Mouse (Mus musculus) gastrocnemius, postnatal 36 days (tissue): ENCODE data around the gene Eid2b. TPM values are rescaled to one million over a fixed set of nuclear protein-coding genes. Genes with fewer than 3 reads are reported as not detected.
A peak's percentile ranks its signal among the peaks of the same experiment; 100 is the strongest.
"Not testable (repeated sequence)": the region's sequence is repeated elsewhere in the genome, so short reads cannot be mapped to it uniquely, and the experiment has no call there.

Source experiments
- DNase-seq, 2 experiments: peaks; one replicate each; pipeline ENCODE4 v3.0.0; 2022
- intact Hi-C: fragments of 180-260 bp; cut with DNase I; formaldehyde crosslinking; loops from one replicate; pipeline ENCODE4 v1.15.1; 2025
- long read RNA-seq, 2 experiments: library from polyadenylated mRNA; stranded (forward); transcript quantifications; one replicate each; pipeline ENCODE4 v2.0.0; 2021
- total RNA-seq, 2 experiments: library from RNA; stranded (reverse); gene quantifications; 2 replicates each; pipeline ENCODE4 v1.2.3; 2021

The Eid2b gene
- total RNA-seq, result 1 to 10 TPM; 5.2 to 5.9 TPM
- long read RNA-seq, experiment 1, partial matches to known transcripts, result 0 of 2 reads
- long read RNA-seq, experiment 1, other reads (novel, unspliced or antisense), result 0 of 2 reads
- long read RNA-seq, experiment 2, transcript Eid2b-201 (1 exons, 1,751 nt), result major isoform, 6 of 6 reads
- long read RNA-seq, experiment 2, partial matches to known transcripts, result 0 of 6 reads
- long read RNA-seq, experiment 2, other reads (novel, unspliced or antisense), result 0 of 6 reads

DNA sequence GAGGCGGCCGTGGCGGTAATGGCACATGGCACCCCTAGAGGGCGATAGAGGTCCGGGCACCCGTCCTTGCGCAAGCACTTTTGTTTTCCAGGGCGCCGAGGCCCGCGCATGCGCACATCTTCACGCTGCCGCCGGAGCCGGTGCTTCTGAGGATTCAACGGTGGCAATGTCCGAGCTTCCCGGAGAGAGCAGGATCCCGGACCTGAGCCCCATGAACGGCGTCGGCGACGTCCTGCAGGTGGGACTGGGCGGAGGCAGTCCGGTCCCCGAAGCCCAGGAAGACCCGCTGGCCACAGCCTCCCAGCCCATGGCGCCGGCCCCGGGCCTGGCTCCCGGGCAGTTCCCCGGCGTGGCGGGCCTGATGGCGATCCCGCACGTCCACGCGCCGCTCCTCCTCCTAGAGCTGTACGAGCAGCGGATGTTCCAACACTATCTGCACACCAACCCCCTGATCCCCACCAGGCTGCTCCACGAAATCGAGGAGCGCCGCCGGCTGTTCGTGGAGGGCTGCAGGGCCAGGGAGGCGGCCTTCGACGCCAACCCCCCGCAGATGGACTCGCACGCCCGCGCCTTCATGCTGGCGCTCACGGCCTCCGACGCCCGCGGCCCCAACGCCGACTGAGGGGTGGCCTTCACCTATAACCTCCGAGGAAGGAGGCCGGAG lies at the start of gene Eid2b:
Gene Eid2b, plus strand, starts transcription at position 125 of the 664 bp plus-strand sequence.
- intact Hi-C loops, result loop anchor here (5.0 kb wide), 1 partner anchor 70 kb away; no protein-coding TSS in a partner anchor

DNA sequence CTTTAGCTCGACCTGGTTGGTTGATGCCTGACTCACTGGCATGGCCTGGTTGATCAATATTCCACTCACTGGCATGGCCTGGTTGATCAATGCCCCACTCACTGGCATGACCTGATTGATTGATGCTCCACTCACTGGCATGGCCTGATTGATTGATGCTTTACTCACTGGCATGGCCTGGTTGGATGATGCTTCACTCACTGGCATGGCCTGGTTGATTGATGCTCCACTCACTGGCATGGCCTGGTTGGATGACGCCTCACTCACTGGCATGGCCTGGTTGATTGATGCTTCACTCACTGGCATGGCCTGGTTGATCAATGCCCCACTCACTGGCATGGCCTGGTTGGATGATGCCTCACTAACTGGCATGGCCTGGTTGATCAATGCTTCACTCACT lies 33.6 kb upstream of the Eid2b start:
- DNase-seq, intact Hi-C loops: not testable (repeated sequence)

More for the DNA sequence above, at the start of gene Eid2b:
- DNase-seq, result peak; percentile 94 to 97

DNA sequence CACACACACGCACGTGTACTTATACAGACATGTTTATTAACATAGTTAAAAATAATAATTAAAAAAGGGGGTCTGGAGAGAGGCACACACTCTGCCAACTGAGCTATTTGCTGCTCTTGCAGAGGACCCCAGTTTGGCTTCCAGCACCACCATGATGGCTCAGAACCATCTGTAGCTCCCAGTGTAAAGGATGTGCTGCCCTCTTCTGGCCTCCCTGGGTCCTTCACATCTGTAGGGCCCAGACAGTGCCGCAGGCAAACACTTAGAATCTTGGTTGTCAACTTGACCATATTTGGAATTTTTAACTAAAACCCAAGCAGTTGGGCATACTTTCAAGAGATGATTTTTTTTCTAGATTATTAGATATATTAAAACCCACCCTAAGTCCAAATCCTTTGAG lies 28.6 kb upstream of the Eid2b start:
- DNase-seq, result no peak
- intact Hi-C loops, result no loop called here

DNA sequence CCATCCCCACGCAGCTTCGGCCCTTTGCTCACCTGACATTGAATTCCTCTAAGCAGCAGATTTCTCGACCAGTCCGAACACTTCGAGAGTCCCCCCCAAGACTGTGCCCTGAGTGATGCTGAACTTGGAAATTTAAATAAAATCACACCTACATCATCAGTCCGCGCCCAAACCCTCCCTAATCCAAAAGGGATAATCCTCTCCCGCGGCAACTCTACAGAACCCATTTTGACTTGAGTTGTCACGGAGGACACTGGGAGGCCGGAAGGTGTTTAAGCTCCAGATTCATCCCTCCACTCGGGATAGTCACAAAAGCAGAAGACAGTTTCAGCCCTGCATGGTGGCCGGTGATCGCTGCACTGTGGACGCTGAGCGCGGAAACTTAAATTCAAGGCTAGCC lies 25.6 kb upstream of the Eid2b start:
- DNase-seq, result no peak
- intact Hi-C loops, result no loop called here

DNA sequence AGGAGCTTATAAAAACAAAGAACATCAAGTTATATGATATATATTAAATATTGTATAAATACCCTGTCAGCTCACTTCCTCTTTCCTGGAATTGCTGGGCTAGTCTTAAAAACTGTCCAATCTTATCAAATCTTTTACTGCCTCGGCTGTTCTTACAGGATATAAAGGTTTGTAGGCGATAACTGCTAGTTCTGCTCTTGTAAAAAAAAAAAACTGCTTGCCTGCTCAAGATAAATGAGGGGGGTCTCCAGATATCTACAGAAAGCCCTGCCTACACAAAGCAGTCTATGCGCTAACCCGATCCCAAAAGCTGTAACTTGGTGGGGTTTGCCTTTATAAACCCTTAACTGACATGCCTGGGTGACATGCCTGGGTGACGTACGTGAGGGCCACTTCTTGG lies 22.9 kb upstream of the Eid2b start:
- no peak for DNase-seq
- intact Hi-C loops, result no loop called here

DNA sequence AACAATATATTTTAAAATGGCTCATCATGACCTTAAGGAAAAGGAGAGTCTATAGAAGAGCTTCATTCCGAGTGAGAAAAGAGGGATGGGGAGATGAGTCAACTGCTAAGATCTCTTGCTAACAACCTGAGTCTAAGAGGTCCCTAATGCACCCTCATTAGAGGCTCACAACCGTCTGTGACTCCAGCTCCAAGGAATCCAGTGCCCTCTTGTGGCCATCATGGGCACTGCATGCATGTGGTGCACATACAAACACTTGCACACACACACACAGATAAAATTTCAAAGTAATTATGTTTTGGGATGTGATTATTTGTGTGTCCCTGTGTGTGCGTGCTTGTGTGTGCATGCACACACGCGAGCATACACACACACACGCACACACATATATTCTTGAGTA lies 22.1 kb upstream of the Eid2b start:
- no peak for DNase-seq
- intact Hi-C loops, result no loop called here

DNA sequence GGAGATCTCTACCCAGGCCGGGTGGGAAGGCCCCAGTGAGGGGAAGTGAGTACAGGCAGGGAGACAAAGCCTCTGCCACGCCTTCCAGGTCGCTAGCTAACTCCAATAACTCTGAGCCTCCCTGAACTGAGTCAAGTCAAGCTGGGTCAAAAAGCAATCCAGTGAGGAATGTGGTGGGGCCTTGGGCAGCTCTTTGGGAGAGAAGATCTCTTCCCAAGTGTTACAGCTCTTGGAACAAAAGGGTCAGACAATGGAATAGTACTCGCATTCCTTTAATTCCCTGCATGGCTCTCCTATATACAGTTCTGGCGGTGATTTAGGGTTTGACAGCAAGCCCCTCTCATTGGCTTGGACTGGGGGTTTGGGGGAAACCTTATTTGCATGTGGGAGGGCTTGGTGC lies 14.7 kb upstream of the Eid2b start:
- DNase-seq, result no peak
- intact Hi-C loops, result no loop called here

DNA sequence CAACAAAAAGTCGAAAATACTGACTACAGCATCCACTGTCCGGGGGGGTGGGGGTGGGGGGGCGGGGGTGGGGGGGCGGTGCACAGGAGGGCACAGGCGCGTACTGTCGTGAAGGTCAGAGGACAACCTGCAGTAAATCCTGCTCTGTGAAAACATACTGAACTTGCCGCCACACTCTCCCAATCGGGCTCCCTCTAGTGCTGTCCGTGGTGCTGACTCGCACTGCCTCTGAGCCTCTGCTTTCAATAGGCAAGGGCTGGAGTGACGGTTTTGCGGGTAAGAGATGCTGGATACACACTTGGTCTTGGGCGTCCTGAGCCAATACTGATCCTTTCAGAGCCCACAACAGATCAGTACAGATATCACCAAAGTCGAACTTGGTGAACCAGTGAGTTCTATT lies 13.8 kb upstream of the Eid2b start:
- peak; percentile 20 to 33 for DNase-seq
- intact Hi-C loops, result no loop called here

DNA sequence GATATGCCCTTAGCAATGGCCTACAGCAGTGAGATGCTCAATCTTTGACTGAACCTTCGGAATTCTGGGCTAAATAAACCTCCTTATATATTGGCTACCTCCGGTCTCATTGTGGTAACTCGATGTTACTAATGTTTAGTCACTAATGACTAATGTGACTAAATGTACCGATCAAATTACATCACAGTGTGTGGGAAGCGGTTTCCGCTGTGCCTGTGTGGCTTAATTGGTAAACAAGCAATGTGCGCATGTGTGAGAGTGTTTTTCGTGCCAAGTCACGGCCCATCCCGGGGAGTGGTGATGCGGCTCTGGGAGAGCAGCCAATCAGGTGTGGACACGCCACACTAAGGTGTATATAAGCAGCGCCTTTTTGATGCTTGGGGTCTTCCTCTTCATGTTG lies 12.1 kb upstream of the Eid2b start:
- intact Hi-C loops, result no loop called here

DNA sequence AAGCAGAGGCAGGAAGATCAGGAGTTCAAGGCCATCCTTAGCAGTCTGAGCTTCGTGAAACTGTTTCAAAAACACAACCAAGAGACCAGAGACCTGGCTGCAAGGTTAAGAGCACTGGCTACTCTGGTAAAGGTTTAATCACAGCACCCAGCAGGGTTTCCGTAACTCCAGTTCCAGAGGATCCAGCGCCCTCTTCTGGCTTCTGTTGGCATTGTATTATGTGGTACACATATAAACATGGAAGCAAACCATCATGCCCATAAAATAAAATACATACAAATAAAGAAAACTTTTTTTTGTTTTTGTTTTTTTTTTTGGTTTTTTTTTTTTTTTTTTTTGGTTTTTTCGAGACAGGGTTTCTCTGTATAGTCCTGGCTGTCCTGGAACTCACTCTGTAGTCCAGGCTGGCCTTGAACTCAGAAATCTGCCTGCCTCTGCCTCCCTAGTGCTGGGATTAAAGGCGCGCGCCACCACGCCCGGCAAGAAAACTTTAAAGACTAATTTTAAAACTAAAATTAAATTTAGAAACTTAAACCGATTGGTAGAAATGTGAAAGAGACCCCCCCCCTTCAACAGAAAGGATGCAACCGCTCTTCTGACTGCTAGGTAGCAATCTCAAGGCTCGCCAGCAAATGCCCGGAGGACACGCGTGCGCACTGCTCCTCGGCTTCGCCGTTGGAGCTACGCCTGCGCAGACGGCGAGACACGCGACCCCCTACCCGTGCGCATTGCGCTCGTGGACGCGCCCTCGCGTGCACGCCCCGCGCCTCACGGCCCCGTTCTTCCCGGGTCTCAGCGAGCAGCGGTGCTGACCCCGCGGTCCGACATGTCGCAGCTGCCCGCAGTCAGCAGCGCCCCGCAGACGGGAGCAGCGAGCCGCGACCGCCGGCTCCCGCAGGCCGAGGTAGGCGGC lies 10.2 kb upstream of the Eid2b start, which contains the start of gene Eid2:
Gene Eid2, plus strand, starts transcription at position 753 of the 913 bp plus-strand sequence.
- intact Hi-C loops, result no loop called here
- peak; percentile 49 to 54 for DNase-seq

More for the DNA sequence above, 12.1 kb upstream of the Eid2b start:
- no peak for DNase-seq

DNA sequence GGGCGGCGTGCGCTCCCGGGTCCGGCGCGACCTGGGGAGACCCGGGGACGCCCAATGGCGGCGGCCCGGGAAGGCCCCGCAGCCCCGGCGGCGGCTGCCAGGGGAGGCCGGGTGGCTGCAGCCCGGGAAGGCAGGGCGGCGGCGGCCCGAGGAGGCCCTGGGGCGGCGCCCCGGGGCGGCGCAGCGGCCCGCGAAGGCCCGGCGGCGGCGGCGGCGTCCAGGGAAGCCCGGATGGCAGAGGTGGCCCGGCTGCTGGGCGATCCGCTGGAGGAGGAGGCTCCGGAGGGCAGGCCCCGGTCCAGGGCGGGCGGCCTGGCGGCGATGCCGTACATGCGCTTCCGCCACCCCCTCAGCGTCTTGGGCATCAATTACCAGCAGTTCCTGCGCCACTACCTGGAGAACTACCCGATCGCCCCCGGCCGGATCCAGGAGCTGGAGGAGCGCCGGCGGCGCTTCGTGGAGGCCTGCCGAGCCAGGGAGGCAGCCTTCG lies 9.5 kb upstream of the Eid2b start:
- DNase-seq, result peak; percentile 31 to 51
- intact Hi-C loops, result no loop called here

DNA sequence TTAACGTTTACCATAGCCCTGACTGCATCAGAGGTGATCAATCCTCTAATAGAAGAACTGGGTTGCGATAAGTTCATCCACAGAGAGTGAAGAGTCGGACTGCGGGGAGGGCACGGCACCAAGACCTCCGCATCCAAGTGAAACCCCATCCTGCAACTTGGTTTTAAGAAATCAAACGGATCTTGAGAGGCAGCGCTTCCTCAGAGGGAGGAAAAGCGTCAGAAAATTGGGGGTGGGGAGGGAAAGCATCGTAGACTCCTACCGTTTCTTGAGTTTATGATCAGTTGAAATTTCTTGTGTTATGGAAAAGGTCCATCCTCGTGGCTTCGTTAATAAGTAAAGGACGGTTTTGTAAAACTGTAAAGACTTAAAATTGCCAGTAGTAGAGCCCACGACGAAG lies 9.0 kb upstream of the Eid2b start:
- no peak for DNase-seq
- intact Hi-C loops, result no loop called here

DNA sequence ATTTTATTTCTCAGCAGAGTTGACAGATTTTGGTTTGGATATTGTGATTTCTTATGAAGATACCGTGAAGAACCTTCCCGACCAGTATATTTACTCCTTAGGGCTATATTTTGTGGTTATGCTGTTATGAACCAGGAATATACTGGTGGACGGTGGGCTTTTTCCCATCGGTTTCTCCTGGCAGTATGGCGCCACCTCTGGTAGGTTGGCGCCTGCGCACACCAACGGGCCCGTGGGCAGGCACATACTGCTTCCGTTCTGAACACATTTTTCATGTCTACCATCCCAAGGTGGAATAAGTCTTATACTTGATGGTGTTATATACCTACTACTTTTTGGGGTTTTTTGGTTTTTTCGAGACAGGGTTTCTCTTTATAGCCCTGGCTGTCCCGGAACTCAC lies 8.2 kb upstream of the Eid2b start:
- intact Hi-C loops, result no loop called here
- no peak for DNase-seq

DNA sequence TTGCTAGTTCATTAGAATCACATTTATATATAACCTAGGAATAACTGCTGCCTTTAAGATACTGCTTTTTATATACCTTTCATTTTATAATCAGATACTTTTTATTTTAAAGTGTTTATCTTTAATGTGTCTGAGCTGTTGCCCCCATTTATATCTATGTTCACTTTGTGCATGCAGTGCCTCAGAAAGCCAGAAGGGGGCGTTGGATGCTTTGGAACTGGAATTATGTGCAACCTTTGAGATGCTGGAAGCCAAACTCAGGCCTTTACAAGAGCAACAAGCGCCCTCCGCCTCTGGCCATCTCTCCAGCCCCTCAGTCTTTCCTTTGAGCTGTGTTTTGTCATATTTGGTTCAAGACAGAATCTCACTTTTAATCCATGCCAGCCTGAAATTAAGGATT lies 5.8 kb upstream of the Eid2b start:
- intact Hi-C loops, result no loop called here
- DNase-seq, result no peak

DNA sequence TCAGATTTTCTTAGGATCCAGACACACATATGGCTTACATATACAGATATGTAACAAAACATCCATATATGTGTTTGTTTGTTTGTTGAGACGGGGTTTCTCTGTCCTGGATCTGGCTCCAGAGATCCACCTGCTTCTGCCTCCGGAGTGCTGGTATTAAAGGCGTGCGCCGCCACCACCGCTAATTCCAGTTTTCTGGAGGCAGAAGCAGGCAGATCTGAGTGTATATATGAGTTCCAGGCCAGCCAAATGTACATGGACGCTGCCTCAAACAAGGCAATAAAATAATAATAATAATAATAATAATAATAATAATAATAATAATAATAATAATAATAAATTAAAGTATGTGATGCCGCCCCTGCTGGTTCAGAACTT lies 313 bp upstream of the Eid2b start:
- no peak for DNase-seq
- intact Hi-C loops, result loop anchor here (5.0 kb wide), 1 partner anchor 70 kb away; no protein-coding TSS in a partner anchor

DNA sequence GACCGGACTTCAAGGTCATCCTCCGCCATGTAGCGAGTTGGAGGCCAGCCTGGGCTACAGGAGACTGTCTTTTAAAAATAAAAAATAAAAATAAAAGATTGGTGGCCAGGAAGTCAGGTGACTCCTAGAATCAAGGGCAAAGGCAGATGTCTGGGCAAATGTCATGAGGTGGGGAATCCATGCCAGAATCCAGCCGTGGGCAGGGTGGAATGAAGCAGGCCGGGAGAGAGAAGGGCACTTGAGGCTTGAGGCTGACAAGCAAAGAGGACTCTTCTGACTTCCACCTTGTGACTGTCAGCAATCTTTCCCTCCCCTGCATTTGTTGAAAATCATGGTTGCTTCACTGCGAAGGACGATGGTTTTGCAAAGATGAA lies 727 bp downstream of the Eid2b start:
- intact Hi-C loops, result loop anchor here (5.0 kb wide), 1 partner anchor 69 kb away; no protein-coding TSS in a partner anchor
- DNase-seq, result no peak

DNA sequence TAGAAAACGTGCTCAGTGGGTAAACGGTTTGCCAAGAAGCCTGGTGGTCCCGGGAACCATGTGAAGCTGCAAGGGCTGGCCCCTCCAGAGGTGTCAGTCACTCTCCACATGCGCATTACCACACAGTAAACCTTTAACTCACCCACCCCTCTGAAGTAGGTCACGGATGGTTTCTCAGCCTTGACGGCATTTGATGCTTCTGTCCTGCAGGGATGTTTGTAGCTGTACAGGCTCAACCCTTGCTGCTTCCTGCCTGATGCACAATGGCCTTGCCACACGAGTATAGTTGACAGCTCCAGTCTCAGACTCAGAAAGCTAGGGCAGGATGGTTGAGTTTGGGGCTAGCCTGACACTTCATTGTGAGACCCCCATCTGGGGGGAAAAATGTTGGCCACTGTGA lies 3.1 kb downstream of the Eid2b start:
- intact Hi-C loops, result no loop called here
- no peak for DNase-seq

DNA sequence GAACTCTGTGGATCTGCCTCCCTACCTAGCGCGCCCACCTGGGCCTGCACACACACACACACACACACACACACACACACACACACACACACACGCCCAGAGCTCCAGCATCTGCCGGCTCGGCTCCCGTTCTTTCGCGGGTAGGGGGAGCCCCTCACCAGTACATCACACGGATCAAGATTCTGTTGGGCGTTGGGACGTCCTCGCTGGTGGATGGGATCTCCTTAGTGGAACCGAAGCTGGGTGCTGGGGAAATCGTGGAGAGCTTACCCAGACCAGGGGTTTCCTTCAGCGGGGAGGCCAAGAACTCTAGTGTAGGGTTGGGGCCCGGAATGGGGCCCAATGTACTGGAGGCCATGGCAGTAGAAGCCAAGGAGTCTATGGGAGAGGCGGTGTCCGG lies 12.6 kb downstream of the Eid2b start:
- DNase-seq, result no peak
- intact Hi-C loops, result no loop called here

DNA sequence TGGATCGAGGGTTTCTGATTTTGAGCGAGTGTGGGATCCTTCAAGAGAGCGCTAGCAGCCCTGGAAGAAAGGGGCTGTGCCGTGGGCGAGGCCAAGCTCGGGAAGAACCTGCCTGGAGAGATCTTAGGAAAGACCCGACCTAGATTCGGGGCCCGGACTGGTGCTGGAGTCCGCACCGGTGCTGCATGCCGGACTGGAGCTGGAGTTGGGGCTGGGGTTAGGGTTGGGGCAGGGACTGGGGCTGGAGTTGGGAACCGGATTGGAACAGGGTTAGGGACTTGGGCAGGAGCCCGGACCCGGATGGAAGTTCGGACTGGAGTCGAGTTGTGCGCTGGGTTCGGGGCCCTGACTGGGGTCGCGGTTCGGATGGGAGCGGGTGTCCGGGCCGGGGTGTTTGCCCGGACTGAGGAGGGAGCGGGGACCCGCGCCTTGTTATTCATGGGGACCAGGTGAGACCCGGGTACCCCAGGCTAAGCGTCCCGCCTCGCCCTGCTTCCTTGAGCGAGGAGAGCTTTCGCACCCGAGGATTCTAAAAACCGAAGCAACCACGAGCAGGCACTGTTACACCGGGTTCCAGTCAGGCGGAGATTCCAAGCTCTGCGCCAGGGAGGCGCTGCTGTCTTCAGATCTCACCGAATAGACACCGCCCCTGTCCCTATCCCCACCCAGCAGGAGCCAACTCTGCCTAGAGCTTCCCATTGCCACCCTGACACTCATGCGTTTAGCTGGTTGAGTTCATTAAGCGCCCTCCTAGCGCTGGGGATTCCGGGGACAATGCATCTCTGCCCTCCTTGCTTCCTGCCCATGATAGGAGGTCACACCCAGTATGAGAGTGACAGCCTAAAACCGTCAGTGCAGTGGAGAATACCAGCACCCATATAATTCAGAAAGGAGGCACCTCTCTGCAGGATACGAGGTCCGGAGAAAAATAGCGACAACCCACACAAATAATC lies 13.4 kb downstream of the Eid2b start, which contains the start of gene Selenov:
Gene Selenov, minus strand, starts transcription at position 549 of the 953 bp plus-strand sequence.
- intact Hi-C loops, result no loop called here
- DNase-seq, result no peak

DNA sequence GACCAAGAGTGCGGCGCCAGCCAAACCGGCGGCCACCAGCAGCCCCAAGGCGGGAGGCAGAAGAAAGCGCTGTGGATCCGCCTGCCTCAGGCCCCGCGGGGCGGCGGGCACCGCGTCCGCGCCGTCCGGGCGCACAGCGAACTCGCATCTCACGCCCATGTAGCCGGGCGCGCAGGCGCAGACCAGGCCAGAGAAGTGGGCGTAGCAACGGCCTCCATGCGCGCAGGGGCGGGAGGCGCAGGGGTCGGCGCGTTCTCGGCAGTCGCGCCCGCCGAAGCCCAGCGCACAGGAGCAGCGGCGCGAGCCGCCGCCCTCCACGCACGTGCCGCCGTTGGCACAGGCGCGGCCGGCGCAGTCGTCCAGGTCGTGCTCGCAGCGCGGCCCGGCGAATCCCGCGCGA lies 16.9 kb downstream of the Eid2b start:
- intact Hi-C loops, result no loop called here
- no peak for DNase-seq
